Mouse (Mus musculus) liver, embryonic 14.5 days (tissue): ENCODE data around the gene Ppm1n.

Source experiments
- CTCF ChIP-seq: IDR thresholded peaks from 2 replicates; pipeline ENCODE4 v1.5.1; 2016; ENCODE audit warnings: antibody characterized with exemption, low read depth, control low read depth
- EP300 ChIP-seq: IDR thresholded peaks from 2 replicates; pipeline ENCODE4 v1.6.1; 2016; ENCODE audit warnings: antibody characterized with exemption, low read depth

GRCm38 (mm10) chr7:19231849-19232248 lies 48.0 kb downstream of the Ppm1n start:
- TF ChIP-seq EP300 (no peak), CTCF (no peak)
